Mouse (Mus musculus): Measurements from ENCODE around the gene Exosc8. TPM values are rescaled to one million over a fixed set of nuclear protein-coding genes. Genes with fewer than 3 reads are reported as not detected.

The Exosc8 gene
- 41.7 TPM for polyA plus RNA-seq (2014; fragmentation: Illumina TruSeq; extraction: RNeasy Lipid Tissue Mini Kit (QIAGEN cat#74804))

GRCm38 (mm10) chr3:54735247-54736046 lies at the start of gene Exosc8, which contains the start of gene Alg5:
Gene Exosc8, minus strand, starts transcription at chr3:54735393.
Gene Alg5, plus strand, starts transcription at chr3:54735539.

DNA sequence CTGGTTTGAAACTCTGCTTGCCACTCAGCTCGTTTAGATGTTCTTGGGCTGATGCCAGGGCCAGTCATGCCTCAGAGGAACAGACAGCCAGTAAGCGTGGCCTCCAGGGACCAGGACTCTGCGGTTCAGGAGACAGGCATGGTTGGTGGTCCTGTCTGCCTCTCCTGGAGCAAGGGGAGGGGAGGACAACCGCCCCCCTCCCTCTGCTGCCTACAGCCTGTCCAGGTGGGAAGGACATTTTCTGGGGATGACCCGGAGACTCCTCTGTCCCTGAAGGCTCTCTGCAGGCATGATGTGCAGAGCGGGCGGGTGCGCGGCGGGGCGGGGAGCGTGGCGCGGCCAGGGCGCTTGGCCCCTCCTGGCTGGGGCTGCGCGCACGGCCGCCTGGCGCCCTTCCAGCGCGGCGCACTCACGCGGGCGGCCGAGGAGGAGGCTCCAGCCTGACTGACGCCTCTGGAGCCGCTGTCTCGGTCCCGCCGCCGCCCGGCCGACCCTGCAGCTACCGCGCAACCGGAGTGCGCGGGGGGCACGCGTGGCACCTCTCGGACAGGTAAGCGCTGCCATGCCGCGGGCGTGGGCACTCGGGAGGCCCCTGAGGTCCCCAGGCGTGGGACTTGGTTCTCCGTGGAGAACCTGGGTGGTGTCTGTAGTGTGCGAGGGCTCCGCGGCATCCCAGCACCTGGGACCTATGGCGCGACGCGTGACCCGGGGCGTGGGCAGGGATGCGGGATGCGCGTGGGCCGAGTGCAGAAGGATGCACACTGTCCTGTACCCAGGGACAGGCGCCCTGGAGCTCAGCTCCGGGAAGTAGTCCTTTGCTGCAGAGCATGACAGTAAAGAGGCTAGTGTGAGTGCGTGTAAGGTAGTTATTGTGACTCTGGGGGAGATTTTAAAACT lies 20.2 kb upstream of the Exosc8 start, which contains the start of gene Smad9:
Gene Smad9 (plus strand): TSS at position 438 of the 897 bp plus-strand sequence.

GRCm38 (mm10) chr3:54714253-54714652 lies 20.9 kb downstream of the Exosc8 start, which contains the start of gene Gm21958:
Gene Gm21958, minus strand, starts transcription at chr3:54714353.

DNA sequence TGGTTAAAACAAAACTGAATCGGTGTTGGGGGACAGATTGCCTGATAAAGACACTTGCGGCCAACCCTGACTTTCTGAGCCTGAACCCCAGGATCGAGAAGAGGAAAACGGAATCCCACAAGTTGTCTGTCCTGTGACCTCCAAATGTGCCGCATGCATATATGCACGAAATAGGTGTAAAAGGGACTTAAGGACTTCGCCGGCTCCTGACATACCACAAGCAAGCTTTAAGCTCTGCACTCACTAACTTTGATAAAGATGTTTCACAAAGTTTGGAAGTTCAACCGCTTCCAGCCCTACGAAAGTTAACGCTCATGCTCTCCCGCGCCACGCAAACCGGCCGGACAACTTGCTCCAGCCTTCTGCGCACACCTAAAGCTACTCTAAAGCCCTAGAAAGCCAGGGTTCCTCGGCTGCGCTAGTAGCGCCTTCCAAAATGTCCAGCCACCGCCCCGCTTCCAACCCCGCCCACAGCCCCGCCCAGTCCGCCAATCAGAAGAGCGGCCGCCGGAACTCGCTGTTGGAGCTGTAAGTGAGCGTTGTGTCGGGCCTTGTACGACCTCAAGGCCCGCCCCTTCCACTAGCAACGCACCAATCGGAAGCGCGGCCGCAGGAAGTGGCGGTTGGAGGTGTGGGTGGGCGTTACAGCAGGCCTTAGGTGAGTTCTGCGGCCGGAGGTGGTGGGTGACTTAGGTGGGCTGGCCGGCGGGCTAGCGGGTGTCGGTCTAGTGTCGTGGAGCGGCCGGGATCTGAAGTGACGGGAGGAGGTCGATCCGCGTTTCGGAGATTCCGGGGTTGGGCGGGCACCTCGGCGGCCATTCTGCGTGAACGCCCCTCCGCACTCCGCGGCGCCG lies 42.8 kb downstream of the Exosc8 start, which contains the start of gene Supt20:
Gene Supt20 (plus strand): TSS at position 606 of the 854 bp plus-strand sequence.

Other genes with a start within 250 kb of the Exosc8 start
- 110 TPM for gene Supt20, start 42.6 kb downstream of the Exosc8 start, polyA plus RNA-seq (2014; fragmentation: Illumina TruSeq; extraction: RNeasy Lipid Tissue Mini Kit (QIAGEN cat#74804))
- gene Gm21958, start 21.0 kb downstream of the Exosc8 start, polyA plus RNA-seq (2014; fragmentation: Illumina TruSeq; extraction: RNeasy Lipid Tissue Mini Kit (QIAGEN cat#74804)) = not detected
- gene Alg5, start 146 bp upstream of the Exosc8 start, polyA plus RNA-seq (2014; fragmentation: Illumina TruSeq; extraction: RNeasy Lipid Tissue Mini Kit (QIAGEN cat#74804)) = 29.9 TPM
- 14.6 TPM for gene Smad9, start 20.2 kb upstream of the Exosc8 start, polyA plus RNA-seq (2014; fragmentation: Illumina TruSeq; extraction: RNeasy Lipid Tissue Mini Kit (QIAGEN cat#74804))
- gene Rfxap, start 72.4 kb upstream of the Exosc8 start, polyA plus RNA-seq (2014; fragmentation: Illumina TruSeq; extraction: RNeasy Lipid Tissue Mini Kit (QIAGEN cat#74804)) = 20.3 TPM
- gene Sertm1, start 180.5 kb upstream of the Exosc8 start, polyA plus RNA-seq (2014; fragmentation: Illumina TruSeq; extraction: RNeasy Lipid Tissue Mini Kit (QIAGEN cat#74804)) = not detected

All from ovary, adult 10 weeks (tissue).